Mouse (Mus musculus) hindlimb bud, embryonic 11.5 days (tissue): ENCODE data around the gene Stk11.

Experiments used
- DNase-seq: peaks from one replicate; pipeline ENCODE4 v3.0.0-alpha.2; 2012; ENCODE audit warnings: low read depth, low spot score; ENCODE audit errors: extremely low spot score

The Stk11 gene

GRCm38 (mm10) chr10:80143664-80144063 is 28.1 kb downstream of the Stk11 start:
- DNase-seq, result no peak

DNA sequence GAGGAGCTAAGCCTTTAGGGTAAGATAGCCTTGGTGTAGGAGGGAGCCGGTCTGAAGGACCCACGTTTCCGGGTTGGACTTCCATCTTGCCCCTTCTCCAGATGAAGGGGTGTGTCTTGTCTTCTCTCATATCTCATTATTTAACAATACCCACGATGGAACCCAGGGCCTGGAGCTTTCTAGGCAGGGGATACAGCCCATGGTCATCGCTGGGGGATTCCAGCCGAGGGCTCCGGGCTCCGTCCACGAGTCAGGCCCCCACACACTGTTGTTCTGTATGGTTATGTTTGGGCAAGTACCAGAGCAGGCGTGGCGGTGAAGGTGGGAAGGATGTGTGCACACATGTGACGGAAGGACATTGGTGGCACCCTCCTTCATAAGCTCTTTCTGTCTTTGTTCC is 28.6 kb downstream of the Stk11 start:
- DNase-seq, result no peak

- DNase-seq, result no peak
These were observed 29.5 kb downstream of the Stk11 start for GRCm38 (mm10) chr10:80144864-80145838.

DNA sequence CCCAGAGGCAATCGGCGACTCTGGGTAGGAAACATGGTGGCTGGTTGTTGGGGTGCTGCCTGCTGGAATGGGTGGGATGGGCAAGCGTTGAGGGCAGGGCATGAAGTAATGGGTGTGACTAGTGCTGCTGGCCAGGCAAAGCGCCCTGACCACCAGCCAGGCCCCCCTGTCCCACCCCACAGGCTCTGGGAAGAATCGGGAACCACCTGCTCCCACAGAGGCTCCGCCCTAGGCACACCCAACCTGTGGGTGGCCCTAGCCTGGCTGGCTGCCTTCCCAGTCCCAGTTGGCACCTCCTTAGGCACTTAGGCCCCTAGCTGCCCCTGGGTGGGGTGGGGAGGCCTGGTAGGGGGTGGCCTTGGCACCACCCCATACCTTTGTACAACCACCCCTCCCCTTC is 30.3 kb downstream of the Stk11 start:
- DNase-seq, result no peak

DNA sequence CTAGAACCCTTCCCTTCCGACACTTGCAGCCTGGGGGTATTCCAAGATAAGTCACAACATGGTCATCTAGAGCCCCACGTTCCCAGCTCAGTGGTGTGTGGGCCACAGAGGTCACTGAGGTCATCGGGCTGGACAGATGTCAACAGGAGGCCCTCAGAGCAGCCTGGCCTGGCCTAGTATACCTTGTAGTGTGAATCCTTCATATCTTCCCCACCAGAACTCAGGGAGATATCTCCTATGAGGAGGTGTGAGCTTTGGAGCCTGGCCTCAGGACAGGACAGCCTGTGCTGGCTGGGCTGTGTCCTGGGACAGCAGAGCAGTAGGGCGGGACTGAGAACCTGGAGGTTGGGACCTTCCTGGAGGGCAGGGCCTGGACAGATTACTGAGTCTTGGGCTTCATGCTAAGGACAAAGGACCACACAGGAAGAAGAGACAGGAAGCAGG is 31.0 kb downstream of the Stk11 start:
- DNase-seq, result no peak

DNA sequence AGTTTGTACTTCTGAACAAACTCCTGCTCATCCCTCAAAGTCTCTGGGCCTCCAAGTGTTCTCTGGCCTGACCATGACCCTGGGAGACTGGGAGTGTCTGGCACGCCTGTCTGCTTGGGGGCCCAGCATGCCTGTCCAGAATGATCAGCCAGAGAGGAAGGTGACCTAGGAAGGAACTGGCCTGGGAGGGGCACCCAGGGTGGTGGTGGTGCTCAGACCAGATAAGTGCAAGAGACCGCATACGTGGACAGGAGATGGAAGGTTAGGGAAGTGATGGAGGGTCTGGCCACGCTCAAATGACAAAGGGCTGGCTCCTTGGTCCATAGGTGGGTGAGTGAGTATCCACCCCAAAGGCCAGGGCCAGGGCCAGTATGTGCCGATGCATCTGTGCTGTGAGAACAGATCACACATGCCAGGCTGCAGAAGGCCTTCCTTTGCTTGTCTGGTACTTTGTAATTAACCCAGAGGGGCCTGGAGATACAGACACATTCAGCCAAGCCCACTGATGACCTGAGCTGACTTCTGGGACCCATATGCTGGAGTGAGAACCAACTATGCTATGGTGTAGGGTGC is 31.6 kb downstream of the Stk11 start:
- DNase-seq, result no peak

DNA sequence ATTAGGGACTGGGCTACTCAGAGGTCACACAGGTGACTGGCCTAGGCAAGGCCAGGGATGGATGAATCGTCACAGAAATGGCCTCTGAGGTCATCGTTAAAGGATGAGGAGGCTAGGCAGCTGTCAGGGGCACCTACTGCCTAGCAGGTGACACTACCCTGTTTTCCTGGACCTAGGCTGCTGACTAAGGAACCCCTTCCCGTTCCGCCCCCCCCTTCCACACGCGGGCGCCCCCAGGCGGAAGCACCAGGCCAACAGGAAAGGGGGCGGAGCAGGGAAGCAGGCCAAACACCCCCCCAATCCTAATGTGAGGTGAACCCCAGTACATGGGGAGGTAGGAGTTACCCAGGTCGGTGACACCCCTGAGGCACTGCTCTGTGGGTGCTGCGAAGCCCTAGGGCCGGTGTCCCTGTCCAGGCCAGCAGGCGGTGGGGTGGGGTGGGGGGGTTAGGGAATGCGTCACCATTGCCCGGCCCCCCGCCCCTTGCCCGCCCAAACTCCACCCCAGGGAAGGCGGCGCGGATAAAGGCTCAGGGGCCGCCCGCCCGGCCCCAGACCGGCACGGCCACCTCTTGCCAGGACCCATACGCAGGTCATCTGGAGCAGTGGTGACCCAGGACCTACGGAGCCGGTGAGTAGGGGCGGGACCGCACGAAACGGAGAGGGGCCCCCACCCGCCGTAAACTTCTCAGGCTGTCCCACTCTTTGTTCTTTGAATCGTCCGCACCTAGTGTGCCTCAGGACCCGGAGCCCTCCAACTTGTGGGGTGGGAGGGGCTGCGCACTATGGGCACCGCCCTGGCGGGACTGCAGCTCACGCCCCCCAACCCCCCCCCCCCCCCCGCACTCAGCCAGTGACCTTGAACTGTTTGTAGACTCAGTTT is 32.4 kb downstream of the Stk11 start, which contains the start of gene Midn:
Gene Midn, plus strand, starts transcription at position 554 of the 883 bp plus-strand sequence.
- no peak for DNase-seq

DNA sequence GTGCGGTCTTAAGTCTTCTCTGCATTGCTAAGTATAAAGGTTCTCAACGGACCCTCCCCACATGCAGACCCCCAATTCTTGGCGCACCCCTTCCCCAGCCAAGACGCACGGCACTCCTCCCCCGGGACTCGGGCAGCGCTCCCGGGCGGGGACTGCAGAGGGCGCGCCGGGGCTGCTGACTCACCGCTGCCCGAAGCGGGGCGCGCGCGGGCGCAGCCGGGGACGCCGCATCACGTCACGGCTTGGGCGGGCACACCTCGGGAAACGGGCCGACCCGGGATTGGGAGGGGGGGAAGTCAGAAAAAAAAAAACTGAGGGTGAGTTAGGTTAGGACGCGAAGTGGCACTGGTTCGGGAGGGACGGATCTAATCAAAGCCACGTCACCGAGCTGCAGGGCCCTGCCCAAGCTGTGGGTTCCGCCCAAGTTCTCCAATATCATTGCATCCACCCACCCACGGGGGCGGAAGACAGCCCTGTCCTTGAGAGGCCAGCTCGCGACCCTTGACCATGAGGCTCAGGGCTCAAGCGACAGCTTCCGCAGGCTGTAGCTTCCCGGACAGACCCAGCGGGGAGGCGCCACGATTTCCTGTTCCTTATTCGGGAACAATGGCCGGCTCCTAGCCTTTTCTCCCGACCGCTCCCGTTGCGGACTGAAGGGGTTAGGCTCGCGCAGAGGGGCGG is 33.1 kb downstream of the Stk11 start:
- DNase-seq, result no peak

- DNase-seq, result no peak
These were observed 34.0 kb downstream of the Stk11 start for GRCm38 (mm10) chr10:80149291-80150225.

- no peak for DNase-seq
These were observed 34.9 kb downstream of the Stk11 start for GRCm38 (mm10) chr10:80150226-80151210.

GRCm38 (mm10) chr10:80151211-80152034 is 35.8 kb downstream of the Stk11 start:
- no peak for DNase-seq

GRCm38 (mm10) chr10:80152071-80152872 is 36.7 kb downstream of the Stk11 start:
- DNase-seq, result no peak

DNA sequence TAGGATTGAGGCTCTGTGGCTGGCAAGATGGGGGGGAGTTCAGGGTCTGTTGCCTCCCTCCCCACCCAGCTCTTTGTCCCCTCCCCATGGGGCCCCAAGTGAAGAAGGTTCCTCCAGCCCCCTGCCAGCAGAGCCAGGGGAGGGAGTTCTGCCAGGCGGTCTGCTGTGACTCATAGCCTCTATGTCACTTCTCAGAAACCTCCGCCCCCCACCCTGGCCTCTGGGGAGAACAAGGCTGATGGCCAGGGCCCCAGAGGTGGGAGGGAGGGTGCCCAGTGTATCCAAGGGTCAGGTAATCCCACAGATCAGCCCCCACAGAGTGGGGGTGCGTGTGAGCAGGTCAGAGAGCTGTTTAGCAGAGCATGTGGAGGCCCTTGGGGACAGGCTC is 37.3 kb downstream of the Stk11 start:
- DNase-seq, result no peak

DNA sequence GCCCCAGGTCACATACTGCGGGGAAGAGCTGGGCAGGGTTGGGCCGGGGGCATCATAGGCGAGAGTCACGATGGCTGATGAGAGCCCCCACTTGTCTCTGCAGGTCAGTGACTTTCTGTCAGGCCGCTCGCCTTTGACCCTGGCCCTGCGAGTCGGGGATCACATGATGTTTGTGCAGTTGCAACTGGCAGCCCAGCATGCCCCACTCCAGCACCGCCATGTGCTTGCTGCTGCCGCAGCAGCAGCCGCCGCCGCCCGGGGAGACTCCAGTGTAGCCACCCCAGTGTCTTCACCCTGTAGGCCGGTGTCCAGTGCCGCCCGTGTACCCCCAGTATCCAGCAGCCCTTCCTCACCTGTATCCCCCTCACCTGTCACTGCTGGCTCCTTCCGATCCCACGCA is 38.1 kb downstream of the Stk11 start:
- no peak for DNase-seq

- no peak for DNase-seq
These were observed 38.8 kb downstream of the Stk11 start for GRCm38 (mm10) chr10:80154384-80154783.

GRCm38 (mm10) chr10:80155277-80155676 is 39.7 kb downstream of the Stk11 start:
- DNase-seq, result no peak
